Mouse (Mus musculus) MN1 (cell line): ENCODE data around the gene Cdc40.
"Not testable (repeated sequence)": the region's sequence is repeated elsewhere in the genome, so short reads cannot be mapped to it uniquely, and the experiment has no call there.

ENCODE experiments used
- DNase-seq: peaks from one replicate; pipeline ENCODE4 v3.0.0-alpha.2; 2016; ENCODE audit warnings: low spot score

Cdc40 gene

DNA sequence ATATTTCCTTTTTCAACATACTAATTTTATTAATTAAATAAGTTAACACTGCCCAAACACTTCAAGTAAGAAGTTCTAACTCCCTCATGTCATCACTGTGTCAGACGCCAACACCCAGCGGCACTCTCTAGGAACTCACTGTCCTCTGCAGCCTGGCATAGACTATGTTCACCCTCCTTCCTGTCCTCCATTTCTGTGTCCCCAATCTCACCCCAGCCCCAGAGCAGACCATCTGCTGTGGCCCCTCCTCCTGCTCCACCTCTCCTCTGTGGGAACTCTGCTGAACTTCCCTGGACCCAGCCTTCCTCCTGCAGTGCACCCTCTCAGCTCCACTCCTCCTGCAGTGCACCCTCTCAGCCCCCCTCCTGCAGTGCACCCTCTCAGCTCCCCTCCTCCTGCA lies 15.0 kb downstream of the Cdc40 start:
- DNase-seq = no peak

DNA sequence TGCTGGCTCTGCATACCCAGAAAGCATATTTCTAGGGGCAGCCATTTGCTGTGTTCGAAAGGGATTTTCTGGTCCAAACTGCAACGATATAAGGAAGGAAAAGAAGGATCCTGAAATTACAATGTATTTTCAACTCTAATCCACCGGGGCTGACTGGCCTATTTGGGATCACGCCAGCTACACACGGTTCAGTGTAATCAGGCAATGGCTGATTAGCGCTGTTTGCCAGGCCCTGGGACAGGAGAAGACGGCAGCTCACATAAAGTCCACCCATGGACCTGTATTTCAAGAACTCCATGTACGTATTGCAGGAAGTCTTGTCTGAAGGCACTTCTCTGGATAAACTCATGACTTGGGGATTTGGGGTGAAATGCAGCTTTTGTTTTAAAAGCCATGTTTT lies 25.5 kb downstream of the Cdc40 start:
- DNase-seq = peak; percentile 37

DNA sequence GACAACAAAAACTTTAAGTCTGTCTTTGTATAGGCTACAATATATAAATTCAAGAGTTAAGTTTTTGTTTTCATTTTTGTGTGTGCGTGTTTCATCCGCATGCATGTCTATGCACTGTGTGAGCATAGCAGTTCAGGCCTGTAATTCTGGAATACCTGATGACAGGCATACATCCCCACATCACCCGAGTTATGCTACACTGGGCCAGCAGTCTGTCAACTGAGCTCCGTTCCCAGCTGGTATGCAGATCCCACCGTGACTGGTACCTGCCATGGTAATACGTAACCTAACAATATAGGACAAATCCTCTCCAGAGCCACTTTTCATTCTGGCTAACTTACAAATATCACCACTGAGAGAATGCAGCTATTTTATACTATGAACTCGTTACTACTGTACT lies 26.4 kb downstream of the Cdc40 start:
- DNase-seq = no peak

DNA sequence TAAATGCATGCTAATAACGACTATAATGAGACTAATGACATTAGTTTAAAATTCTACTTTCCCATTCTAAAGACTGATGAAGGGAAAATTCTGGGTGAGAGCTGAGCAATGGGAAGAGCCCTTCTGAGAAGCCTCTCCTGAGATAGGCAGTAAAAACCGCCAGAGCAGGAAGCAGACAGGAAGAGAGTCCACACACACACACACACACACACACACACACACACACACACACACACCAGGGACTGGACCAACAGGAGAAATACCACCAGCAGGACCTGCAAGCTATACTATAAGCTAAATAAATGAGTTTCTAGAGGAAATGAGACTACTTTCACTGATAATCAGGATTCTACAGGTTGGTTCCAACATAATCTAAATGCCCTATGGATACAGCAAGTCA lies 27.5 kb downstream of the Cdc40 start:
- DNase-seq = no peak

DNA sequence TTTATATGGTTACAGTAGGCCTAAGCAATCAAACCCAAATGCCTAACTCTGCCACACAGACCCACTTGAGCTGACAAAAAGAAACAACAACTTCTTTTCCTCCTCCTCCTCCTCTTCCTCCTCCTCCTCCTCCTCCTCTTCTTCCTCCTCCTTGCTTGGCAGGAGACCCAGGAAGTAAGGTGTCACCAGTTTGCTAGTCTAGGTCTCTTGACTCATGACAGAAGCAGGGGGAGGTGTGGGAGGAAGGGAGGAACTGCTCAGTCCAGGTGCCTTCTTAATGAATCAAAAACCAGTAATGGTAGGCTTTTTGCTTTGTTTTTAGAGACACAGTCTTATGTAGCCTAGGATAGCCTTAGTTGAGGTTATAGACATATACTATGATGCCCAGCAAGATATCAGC lies 32.0 kb downstream of the Cdc40 start:
- DNase-seq = no peak

DNA sequence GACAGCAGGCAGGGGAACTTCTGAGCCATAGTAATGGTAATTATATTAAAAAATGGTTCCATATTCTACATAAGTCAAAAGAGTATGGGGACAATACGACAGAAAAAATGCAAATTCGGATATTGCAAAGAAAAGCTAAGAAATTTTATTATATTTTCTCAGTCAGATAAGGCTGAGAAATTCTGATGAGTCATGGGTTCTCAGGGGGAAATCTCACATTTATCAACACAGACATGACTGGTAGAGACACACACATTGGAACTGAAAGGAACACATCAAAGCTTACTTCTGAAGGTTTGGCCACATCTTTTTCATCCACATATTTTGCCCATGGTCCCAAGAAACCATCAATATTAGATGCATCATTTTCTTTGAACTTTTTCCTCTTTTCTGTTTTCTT lies 32.5 kb downstream of the Cdc40 start:
- DNase-seq = no peak

DNA sequence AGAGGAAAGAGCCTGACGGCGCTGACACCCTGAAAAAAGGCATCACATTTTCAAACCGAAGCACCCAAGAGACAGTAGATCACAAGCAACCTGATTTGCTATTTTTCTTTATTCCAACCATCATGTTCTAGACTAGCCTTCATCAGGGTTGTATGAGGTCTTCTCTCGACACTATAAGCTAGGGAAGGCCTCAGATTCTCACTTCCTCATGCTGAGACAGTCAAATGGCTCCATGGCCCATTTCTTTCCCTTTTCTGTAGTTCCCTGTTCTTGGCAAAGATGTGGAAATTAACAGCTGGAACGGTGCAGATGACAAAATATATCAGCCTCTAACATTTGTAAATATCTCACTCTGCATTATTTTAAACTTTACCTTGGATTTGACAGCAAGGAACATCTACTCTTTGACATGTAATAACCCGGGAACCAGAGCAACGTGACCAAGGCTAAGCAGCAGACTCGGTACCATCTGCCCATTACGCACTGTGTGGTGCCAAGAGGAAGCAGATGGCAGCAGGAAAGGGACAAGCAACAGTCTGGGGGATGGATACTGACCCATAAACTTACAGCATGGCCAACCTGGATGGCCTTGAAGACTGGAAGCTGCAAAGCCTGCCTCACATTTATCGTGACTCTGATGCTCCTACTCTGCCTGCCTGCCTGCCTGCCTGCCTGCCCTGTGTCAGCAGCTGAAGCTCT lies 35.8 kb downstream of the Cdc40 start:
- no peak for DNase-seq

DNA sequence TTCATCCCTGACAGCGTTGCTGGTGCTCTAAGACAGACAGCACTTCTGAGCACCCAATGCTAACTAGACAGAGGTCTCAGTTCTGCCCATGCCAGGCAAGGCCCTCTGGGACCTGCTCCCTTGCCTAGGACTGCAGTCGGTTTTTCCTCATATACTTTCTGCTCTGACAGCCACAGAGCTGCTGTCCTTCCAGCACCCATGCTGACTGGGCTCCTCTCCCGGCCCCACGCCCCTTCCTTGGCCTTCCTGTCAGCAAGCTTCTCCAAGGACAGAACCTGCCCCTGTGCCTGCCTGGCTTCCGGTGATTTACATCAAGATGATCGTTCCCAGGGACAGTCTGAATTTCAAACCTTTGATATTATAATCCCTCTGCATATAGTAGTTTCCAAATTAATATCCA lies 37.5 kb downstream of the Cdc40 start:
- no peak for DNase-seq

DNA sequence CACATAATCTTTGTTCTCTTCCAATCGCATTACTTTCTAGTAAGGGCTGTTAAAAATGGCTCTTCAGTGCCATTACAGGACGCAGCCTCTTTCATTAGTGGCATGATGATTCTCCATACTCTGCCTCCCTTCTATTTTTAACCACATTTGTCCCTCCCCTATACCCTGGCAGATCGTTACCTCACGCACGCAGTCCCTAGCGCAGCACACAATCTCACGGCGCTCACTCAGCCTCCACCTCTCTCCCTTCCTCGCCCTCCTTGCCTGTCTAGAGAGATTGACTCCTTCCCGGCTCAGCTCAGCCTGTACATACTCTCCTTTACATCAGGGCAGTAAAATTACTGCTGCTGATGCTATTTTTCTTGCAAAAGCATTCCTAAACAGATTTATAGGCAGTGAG lies 38.6 kb downstream of the Cdc40 start:
- no peak for DNase-seq

DNA sequence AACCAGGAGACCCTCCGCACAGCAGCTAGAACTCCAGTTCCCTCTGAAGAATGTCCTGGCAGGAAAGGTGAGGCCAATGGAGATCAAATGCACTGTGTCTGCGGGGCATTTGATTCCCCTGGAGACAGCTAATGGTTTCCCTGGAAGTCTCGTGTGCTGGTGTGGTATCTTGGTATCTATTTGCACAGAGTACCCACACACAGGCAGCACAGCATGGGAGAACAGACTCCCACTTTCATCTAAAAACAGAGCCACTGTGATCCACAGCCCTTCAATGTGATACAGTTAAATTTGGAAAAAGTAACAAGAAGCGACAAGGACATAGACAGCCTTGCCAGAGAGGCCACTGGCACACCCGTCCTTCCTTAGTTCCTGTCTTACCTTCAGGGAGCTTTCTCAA lies 39.3 kb downstream of the Cdc40 start:
- no peak for DNase-seq

DNA sequence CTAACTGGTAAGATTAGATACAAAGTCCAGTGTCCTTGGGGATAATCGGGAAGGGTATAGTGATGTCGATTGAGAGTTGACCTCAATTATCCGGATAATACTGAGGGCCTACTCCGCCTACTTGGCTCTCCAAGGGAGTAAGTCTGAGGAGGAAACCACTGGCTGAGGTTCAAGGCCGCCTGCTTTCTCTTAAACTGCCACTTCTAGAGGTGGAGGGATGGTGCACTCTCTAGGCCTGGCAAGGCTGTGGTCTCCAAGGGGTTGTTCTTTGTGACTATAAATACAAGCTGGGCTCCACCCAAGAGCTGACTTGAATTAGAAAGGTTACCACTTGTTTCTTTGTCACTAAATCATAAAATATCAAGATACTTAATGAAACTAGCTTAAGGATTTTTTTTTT lies 43.0 kb downstream of the Cdc40 start:
- DNase-seq = no peak

DNA sequence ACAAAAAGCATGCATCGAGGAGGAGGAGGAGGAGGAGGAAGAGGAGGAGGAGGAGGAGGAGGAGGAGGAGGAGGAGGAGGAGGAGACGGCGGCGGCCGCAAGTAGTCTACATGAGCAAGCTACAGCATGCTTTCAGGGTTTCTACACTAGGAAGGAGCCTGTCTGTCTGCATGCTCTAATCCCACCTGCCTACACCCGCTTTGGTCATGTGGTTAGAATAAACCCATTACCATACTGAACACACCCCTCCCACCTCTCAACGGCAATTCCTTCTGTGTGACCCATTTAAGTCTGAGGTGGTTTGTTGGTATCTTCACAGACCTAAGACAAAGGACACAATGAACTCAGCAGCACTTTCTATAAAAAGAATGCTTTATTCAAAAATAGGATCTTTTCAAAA lies 51.8 kb downstream of the Cdc40 start:
- no peak for DNase-seq

DNA sequence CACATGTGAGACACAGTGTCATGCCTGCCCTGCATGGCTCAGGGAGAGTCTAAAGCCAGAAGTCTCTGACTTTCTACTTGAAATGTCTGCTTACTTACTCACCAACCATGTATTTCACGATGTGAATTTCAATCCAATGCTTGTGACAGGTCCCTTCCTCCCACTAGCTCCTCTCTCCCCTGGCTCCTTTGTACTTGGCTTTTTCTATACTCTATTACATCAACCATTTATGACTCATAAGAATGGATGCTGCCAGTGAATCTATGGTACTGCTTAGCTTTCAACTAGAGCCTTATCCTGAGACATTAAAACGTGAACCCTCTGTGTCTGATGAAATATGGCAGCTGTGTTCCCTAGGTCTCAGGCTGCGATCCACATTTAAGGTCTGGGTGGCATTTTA lies 52.8 kb downstream of the Cdc40 start:
- peak; percentile 39 for DNase-seq

DNA sequence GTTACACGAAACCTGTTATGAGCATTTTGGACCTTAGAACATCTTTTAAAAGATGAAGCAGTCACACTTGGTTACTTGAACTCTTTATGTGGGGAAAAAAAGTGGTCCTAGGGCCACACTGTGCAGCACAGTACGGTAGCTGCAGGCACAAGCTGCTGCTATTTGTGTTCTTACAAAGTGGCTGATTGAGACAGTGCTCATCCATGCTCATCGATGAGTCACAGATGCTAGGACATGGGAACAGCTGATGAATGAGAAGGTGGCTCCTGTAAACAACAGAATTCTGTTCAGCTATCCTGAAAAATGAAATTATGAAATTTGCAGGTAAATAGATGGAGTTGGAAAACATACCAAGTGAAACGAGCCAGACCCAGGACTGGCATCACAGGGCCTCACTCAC lies 55.4 kb downstream of the Cdc40 start:
- no peak for DNase-seq

DNA sequence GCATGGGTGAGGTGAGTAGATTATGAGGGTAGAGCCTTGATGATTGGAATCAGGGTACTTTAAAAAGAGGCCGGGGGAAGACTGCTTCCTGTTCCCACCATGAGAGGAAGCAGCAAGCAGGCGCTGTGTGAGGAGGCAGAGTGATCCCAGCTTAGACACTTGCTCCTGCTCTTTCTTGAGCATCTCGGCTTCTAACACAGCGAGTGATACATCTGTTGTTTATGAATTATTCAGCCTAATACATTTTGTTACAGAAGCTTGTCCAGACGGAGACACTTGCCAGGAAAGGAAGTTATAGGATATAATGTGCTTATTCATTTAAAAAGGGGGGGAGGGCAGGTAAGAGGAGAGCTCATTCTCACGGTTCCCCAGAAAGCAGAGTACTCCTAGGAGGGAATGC lies 57.2 kb downstream of the Cdc40 start:
- DNase-seq = no peak

DNA sequence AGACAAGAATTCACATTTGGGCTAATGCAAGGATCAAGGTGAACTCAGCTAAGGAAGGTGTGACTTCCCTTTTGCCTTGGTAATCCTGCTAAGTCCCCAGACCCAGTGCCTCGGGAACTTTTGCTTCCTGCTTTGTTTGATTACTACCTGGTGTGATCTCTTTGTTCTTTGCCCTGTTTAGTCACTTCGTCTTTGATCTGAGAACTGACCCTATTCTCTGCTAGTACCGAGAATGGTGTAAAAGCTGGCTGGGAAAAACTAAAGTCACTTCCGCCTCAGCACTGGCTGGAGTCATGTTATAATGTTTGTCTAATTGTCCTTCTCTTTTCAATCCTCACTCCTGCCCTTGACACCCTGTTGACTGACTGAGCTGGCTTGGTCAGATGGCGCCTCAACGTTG lies 66.6 kb downstream of the Cdc40 start:
- DNase-seq = no peak

DNA sequence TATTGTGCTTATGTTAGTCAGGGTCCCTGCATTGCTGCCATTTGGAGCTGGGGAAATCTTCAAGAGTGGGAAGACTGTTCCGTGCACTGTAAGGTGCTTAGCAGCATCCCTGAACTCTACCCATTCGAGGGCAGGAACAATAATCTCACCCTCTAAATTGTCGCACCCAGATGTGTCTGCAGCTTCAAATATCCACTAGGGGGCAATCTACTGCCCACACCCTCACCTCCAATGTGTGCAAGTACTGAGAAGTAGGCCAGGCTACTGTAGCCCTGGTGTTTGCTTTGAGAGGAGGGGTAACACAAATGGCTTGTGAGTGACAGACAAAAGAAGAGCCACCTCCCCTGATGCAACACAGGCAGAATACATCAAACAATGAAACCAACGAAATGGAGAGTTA lies 69.5 kb downstream of the Cdc40 start:
- no peak for DNase-seq

DNA sequence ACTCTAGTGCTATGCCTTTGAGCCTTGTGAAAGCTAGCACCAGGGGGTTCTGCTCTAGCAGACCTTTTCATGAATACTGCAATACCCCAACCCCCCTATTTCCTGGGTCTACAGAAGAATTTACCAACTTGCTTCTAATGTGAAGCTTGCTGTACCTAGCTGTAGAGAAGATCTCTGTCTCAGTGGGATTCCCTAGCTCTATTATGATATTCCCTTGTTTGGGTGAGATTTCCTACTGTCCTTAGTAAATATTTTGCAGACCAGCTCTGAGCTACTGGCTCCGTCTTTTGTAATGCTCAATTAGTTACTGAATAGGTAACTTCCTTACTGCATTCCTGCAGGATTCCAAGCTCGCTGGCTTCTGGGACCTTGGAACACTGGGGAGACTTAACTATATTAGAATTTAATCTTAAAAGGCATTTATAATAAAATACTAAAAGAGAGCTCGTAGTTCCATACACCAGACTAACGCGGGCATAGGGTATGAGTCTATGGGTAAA lies 73.7 kb downstream of the Cdc40 start:
- DNase-seq = not testable (repeated sequence)

DNA sequence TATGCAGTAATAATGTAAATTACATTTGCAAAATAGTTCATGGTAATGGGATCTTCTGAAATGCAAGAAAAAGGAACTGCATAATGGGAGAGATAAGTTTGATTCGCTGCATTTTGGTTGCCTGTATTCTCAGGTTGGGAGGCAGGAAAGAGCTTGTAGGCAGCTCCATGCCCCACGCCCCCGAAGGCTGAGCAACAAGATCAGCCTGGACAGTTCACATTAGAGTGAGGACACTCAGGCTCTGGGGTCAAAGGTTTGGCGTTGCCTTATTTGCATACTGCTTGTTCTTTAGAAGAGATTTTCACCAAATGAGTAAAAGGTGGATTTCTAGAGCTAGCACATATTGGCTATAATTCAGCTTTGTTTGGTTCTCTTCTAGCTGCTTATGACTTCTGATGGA lies 76.9 kb downstream of the Cdc40 start:
- no peak for DNase-seq

DNA sequence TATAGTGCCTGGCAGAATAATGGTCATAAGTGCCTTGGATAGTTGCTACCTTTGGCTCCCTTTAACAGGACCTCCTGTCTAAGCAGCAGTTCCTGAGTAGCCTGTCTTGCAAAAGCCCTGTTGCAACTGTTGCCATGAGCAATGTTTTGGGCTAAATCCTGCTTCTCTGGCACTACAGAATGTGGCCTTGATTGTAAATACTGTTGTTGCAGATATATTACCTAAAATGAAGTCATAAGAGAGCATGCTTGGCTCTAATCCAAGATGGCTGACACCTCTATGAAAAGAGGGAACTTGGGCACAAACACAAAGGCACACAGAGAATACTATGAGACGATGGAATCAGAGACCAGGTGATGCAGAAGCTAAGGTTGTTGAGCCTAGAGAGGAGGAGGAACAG lies 77.9 kb downstream of the Cdc40 start:
- DNase-seq = no peak

DNA sequence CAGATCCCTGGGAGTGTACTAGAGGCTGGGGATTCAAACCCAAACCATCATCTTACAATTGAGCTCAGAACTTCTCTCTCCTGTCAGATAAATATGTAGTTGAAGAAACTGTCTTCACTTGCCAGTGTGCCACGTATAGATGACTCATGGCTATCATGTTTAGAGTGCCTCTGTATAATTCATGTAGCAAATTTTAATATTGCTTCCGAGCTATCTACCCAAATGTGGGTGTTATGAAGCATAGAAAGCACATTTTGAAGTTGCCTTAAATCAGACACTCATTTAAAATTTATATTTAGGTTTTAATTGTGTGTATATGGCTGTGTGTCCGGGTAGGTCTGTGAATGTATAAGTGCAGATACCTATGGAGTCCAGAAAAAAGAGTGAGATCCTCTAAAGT lies 91.0 kb downstream of the Cdc40 start:
- no peak for DNase-seq

DNA sequence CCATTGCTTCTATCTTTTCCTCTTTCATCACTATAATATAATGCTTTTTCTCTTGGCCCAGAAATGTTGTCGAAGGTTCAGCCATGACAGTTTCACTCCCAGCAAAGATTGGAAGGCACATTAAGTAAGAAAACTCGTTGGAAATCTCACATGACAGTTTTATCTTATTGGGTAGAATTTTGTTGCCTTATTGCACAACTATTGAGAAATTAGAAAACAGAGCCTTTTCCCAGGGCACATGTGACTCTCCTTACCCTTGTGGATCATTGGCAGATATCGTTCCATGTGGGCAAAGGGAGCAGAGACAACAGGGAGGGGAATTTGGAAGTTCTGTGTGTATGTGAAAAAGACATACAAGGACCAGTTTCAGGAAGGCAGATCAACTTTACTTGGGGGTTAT lies 92.7 kb downstream of the Cdc40 start:
- no peak for DNase-seq
